Mouse (Mus musculus) 3134 (cell line): ENCODE data around the gene Washc1.
"Not testable (repeated sequence)": the region's sequence is repeated elsewhere in the genome, so short reads cannot be mapped to it uniquely, and the experiment has no call there.

Experiments used
- DNase-seq: peaks from one replicate; pipeline ENCODE4 v3.0.0-alpha.2; 2011; ENCODE audit warnings: low spot score; ENCODE audit not compliant: insufficient read length; ENCODE audit errors: extremely low read depth

Washc1 gene

DNA sequence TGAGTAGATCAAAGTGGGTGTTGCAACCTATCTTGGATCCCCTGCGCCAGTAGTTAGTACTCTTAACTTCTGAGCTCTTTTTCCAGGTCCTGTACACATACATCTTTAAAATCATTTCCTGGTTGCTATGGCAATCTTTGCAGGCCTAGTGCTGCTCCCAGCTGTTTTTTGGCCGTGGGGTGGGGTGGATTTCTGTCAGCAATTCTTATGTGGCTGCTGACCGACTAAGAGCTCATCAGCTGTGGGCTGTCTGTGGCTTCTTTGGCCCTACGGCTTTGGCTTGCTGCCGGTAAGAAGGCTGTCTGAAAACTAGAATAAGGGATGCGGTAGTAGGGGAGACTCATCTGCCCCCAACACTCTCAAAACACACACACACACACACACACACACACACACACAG is 599 bp upstream of the Washc1 start:
- peak; percentile 37 for DNase-seq

DNA sequence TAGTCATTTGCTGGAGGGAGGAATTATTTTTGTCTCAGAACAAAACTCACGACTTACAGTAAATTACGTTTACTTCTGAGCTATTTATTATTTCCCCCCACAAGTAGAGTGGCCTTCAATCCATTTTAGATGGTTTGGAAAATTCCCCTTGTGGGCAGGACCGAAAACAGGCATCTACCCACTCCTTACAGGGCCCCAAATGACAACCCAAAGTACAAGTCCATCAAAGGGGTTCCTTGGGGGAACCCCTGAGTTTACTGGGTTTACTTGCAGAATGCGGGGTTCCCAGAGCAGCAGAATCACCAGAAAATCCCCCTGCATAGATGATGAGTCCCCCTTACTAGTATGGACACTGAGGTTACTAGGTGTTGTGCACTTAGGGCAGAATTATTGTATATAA is 821 bp downstream of the Washc1 start:
- no peak for DNase-seq

DNA sequence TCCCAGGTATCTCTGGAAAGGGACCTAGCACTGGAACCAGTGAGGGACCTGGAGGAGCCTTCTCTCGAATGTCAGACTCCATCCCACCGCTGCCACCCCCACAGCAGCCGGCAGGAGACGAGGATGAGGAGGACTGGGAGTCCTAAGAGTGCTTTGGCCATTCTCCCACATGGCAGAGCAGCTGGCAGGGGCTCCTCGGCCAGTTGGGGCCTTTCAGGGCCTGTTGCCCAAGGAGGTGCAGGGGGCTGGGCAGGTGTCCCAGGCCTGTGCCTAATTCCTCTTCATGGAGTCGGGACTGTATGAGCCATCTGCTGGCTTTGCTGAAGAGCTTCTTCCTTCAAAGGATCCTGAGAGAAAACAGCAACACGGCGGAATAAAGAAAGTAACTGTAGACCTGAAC is 7.6 kb downstream of the Washc1 start:
- no peak for DNase-seq

DNA sequence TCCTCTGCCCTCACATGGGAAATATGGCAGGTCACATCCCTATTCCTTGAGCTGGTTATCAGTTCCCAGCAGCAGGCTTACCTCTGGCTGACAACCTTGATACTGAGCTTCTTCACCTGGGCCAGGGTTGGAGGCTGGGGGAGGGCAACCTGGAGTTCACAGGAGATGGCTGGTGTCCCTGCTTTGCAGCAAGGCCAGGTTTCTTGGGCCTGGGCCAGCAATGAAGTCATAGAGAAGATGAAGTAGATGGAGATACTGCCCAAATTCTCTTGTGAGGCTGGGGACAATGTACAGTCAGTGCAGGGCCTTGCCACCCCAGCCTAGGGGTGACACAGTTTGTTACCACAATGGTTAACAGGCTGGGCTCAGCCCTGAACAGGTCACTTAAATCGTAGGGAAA is 9.4 kb downstream of the Washc1 start:
- no peak for DNase-seq

DNA sequence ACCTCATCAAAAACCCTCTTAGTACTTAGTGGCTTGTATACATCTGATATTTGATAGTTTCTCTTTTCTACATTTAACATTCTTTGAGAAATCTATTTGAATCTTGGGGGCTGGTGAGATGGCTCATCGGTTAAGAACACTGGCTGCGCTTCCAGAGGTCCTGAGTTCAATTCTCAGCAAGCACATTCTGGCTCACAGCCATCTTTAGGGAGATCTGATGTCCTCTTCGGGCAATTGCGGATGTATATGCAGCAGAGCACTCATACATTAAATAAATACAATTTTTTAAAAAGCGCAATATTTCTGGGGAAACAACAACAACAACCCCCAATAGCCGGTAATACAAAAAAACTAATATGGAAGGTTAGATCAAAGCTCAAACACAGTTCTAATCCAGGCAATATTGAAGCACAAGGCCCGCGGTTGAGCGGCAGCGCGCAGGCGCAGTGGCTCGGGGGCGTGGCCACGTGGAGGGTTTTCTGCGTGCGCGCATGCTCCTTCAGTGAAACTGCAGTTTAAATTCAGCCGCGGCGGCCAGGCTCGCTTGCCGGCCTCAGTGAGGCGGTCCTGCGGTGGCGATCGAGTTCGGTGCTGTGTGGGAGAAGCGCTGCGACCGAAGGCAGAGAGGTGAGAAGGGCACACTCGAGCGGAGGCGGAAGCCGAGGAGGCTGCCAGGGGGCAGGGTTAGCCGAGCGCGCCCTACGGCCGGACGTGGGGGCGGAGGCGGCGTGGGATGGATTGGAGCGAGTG is 11.9 kb downstream of the Washc1 start, which contains the start of gene Ddx11:
Ddx11 (plus strand) TSS at position 455 of the 750 bp plus-strand sequence.
- peak; percentile 98 for DNase-seq

DNA sequence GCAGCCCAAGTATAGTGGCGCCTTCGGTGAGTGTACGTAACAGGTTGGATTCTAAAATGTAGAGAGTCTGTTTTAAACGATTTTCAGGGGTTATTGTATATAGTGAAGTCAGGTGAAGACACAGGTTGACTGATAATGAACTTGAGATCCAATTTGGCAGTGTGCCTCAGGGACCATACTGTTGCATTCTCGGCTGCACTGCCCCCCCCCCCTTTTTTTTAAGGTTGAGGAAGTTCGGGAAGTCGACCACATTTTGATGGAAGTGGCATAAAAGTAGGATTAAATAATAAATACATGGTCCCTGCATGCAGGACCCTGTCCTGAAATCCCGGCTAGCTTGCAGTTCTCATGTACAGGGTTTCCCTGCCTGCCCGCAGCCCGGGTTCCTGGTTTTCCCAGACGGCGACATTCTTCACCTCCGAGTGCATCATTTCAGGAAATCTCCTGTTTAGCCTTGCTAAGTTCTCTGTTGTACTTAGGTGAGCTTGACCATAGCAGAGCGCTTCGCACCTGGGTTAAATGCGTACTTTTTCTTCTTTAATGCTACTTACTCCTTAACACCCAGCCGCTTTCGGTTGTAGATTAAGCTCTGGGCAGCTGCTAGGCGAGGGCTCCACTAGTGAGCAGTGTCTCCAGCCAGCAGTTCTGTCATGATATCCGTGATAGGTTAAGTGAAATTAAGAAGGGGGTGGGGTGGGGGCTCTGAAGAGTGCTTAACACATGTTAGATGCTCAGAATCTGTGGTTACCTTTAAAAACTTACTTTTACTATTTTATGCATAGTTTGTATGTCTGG is 12.7 kb downstream of the Washc1 start:
- DNase-seq = peak; percentile 43

DNA sequence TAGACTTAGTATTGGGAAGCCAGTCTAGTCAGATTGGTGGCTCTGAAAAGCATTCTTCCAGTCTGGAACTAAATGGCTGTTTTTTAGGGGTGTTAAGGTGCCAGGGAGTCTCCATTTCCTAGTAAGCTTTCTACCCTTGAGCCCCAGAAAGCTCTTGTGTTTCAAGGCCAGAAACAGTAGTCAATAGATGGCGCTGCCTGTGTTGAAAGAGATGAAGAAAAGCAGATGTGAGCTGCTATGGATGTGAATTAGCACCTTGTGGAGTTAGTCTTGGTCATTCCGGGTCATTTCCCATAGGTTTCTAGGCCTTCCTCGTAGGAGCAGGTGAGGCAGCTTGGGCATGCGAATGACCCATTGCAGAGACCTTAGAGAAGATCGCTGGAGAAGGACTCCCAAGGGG is 13.9 kb downstream of the Washc1 start:
- no peak for DNase-seq

DNA sequence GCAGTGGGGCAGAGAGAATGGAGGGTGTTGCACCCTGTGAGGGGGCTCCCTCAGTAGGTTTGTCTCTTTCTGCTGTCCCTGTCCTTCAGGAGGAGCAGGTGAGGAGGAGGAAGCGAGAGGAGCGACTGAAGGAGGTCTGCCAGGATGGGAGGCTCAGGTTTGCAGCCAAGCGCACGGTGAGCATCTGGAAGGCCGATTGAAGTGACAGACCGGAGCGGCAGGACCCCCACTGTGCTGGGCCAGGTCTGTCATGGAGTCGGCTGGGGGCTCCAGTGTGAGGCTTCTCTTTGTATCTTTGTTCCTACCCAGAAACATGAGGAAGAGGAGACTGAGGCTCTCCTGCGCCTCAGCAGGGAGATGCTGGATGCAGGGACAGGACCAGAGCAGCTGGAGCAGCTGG is 19.0 kb downstream of the Washc1 start:
- no peak for DNase-seq

DNA sequence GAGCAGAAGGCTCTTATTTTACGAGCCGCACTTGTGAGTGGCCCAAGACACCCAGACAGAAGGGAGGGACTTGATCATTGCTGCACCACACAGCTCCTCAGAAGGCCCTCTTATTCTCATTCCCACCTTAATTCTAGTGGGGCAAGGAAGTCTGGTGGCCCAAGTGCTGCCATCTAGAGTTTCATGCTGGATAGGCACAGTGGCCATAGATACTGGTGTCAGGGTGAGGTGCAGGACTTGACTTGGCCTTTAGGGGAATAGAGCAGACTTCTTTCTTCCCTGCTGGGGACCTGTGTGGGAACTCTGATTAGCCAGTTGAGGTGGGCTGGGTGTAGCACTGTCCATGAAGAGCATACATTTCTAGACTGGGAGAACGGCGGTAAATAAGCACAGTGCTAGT is 19.9 kb downstream of the Washc1 start:
- DNase-seq = no peak

DNA sequence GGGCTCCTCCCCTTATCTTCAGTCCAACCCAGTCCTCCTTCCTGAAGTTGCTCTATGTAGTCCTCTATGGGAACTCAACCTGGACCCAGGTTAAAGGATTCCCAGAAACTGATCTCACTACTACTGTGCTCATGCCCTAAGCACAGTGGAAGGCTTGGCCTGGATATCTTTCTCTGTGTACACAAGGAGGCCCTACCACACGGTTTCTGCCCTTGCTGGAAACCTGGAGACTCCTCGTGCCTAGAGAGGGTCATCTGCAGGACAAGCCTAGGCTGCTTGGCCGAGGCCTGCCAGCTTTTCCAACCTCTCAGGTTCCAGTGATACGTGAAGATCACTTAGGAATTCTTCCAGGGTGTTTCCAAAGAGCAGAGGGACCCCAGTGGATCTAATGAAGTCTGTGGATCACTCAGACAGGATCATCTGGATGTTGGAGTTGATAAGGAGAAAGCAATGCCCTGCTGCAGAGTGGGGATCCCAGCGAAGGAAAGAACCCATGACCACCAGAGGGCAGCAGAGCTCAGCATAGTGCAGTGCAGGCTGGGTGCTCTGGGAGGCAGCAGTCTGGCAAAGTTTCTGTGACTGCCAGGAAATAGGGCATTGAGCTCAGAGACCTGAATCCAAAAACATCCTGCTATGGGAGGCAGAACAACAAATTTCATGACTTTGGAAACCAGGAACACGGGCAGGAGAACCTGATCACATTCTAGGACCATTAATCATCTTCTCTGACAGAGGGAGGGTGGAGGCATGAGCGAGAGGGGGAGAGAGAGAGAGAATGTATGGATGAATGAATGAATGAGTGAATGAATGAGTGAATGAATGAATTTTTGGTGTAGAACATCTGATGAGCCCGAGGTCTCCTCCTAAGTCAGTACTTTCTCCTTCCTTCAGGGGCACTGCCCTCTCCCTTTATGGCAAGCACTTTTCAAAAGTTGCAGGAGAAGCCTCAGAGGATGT is 41.6 kb downstream of the Washc1 start:
- not testable (repeated sequence) for DNase-seq

DNA sequence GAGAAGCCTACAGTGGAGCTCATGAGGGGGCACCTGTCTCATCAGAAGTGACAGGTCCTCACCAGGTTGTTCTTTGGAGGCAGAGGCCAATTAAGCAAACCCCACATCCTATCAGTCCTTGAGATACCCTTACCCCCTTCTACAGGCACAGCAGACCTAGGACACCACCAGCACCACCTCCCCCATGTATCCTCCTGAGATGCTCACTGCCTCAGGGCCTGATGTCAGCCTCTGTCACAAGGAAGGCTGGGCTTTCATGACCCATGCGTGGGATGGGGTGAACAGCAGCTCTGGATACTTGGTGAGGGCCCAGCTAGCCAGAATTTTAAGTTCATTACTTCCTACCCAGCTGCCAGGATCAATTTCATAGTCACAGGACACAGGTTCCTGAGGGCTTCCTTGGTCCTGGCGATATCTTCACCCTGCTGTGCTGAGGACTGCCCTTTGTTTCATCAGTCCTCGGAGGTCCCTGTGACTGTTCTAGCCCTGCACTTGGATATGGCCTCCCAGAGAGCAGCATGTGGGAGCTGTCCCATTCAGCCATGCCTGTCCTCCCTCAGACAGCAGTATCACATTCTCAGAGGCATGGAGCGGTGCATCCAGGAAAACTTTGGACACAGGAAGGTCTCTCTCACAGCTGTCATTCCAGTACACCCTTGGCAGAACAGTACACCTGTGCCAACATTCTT is 42.5 kb downstream of the Washc1 start:
- DNase-seq = not testable (repeated sequence)

DNA sequence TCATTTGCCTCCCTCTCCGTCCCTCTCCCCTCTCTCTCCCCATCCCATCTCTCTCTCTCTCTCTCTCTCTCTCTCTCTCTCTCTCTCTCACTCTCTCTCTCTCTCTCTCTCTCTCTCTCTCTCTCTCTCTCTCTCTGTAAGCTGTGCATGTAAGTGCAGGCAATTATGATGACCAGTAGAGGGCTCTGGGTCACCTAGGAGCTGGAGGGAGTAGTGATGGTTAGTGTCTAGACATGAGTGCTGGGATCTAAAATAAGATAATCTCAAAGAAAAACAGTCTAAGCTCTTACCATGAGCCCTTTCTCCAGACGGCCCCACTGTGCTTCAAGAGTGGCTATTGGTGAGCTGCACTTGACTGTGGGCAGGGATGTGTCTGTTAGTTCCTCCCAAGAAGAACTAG is 43.5 kb downstream of the Washc1 start:
- DNase-seq = no peak

DNA sequence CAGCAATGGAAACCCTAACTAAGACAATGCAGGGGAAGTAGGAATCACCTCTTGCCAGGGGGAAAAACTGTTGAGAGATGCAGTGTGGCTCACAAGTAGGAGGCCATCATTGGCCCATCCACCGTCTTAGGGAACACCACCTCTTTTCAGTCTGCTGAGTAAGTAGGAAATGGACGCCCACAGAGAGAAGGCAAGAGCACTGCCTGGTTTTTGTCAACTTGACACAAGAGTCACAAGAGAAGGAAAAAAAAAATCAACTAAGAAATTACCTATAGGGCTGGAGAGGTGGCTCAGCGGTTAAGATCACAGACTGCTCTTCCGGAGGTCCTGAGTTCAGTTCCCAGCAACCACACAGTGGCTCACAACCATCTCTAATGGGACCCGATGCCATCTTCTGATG is 46.9 kb downstream of the Washc1 start:
- no peak for DNase-seq

DNA sequence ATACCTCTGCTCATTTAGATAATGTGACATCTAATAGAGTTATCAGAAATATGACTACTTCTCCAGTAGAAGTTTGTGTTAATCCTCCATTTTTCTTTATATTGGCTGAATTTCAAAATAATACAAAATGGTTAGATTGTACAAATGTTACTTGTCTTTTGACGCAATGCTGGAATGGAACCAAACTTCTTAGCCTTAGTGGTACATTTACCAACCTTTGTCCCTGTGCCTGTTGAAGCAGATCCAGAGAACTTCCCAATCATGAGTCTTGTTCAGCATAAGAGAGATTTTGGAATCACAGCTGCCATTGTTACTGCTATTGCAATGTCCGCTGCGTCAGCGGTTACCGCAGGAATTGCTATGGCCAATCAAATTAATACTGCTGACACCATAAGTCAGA is 55.8 kb downstream of the Washc1 start:
- DNase-seq = not testable (repeated sequence)
